Mouse (Mus musculus) heart, embryonic 16.5 days (tissue): ENCODE results near the gene Spata2. TPM values are rescaled to one million over a fixed set of nuclear protein-coding genes. Genes with fewer than 3 reads are reported as not detected.

Experiments
- ATAC-seq: fragments of 200-750 bp; cut with Nextera tagmentation; replicated peaks from 2 replicates; pipeline ENCODE4 v1.8.0; 2017; ENCODE audit warnings: moderate number of reproducible peaks; ENCODE audit not compliant: insufficient read depth, low FRiP score; ENCODE audit errors: extremely low read depth
- H3K27ac ChIP-seq: fragments of 300-500 bp; sonication (generic); 2 replicates; pipeline ENCODE4 v1.5.1; 2014; ENCODE audit warnings: mild to moderate bottlenecking, low read length, control low read depth, moderate library complexity
- H3K27me3 ChIP-seq: fragments of 300-500 bp; sonication (generic); 2 replicates; pipeline ENCODE4 v1.6.1; 2014; ENCODE audit warnings: low read length, mixed read lengths; ENCODE audit not compliant: control insufficient read depth, insufficient read depth
- H3K36me3 ChIP-seq: fragments of 300-500 bp; sonication (generic); 2 replicates; pipeline ENCODE4 v1.6.1; 2014; ENCODE audit not compliant: control insufficient read depth, insufficient read depth
- H3K4me1 ChIP-seq: fragments of 300-500 bp; sonication (generic); 2 replicates; pipeline ENCODE4 v1.6.1; 2014; ENCODE audit warnings: low read length, mixed read lengths; ENCODE audit not compliant: control insufficient read depth, insufficient read depth
- H3K4me2 ChIP-seq: fragments of 300-500 bp; sonication (generic); 2 replicates; pipeline ENCODE4 v1.6.1; 2014; ENCODE audit warnings: low read depth, mild to moderate bottlenecking, control low read depth, low read length
- H3K4me3 ChIP-seq: fragments of 300-500 bp; sonication (generic); 2 replicates; pipeline ENCODE4 v1.5.1; 2014; ENCODE audit warnings: mild to moderate bottlenecking, control low read depth, low read length
- H3K9ac ChIP-seq: fragments of 300-500 bp; sonication (generic); 2 replicates; pipeline ENCODE4 v1.6.1; 2014; ENCODE audit warnings: low read length, control low read depth
- H3K9me3 ChIP-seq: fragments of 300-500 bp; sonication (generic); replicated peaks from 2 replicates; pipeline ENCODE4 v1.6.1; 2016; ENCODE audit warnings: low read length; ENCODE audit not compliant: control insufficient read depth
- WGBS: fragments of 180-500 bp; shearing (Covaris S2); extraction: QIAGEN DNeasy Blood & Tissue Kit; methylation state at CpG from one replicate; pipeline ENCODE4 v1.1.7; 2014; 5-methylcytosine and 5-hydroxymethylcytosine counted together
- polyA plus RNA-seq: library from polyadenylated mRNA; unstranded; fragments of >200 nt; fragmentation: Nextera tagmentation; extraction: Ambion mirVana; gene quantifications from 2 replicates; pipeline ENCODE4 v1.2.1, GENCODE M21; 2015

Gene Spata2
- polyA plus RNA-seq, 1 experiment from 2014 or later, result 13.4 TPM

DNA sequence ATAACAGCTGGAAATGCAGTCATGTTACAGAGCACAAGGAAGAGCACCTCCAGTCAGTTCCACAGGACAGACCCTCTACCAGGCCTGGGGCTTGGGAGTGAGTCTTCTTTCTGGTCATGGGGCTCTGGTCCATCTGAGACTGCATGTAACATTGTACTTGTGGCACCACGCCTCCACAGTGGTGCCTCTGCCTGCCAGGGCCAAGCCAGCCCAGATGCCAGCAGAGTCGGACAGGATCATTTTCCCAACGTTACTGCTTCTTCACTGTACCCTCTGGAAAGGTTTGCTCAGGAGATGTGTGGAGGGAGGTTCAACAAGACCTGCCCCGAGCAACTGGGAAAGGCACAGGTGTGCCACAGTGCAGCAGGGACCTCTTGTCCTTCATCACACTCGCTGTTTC lies 23.0 kb upstream of the Spata2 start:
- no peak for ATAC-seq
- Histone ChIP-seq H3K4me2 (no peak overlapping the region), H3K27ac (no peak overlapping the region), H3K27me3 (no peaks in the 10 kb centered on the region), H3K36me3 (peaks cover 59% of the 10 kb centered on the region), H3K4me1 (peaks cover 11% of the 10 kb centered on the region), H3K9ac (no peak overlapping the region), H3K9me3 (no peaks in the 10 kb centered on the region), H3K4me3 (no peak overlapping the region)
- 90% methylated on average over 5 of the region's 5 CpGs for WGBS

DNA sequence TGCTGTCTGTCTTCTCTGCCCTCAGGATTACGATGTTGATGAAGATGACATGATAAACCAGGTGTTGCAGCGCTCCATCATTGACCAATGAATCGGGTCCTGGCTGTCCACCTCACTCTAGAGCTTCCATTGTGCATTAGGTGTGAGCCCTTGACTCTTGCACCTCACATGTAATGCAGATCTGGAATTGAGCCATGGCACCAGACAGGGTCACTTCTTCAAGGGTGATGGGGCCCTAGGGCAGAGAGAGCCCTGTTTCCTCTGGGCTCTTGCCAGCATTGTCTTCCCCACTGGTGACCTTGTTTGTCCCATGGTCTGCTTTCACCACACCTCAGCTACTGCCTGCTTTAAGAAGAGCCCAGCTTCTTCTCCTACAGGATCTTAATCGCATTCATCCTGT lies 22.0 kb upstream of the Spata2 start:
- H3K36me3 ChIP-seq, result peaks cover 55% of the 10 kb centered on the region
- WGBS, result 92% methylated on average over 4 of the region's 4 CpGs

DNA sequence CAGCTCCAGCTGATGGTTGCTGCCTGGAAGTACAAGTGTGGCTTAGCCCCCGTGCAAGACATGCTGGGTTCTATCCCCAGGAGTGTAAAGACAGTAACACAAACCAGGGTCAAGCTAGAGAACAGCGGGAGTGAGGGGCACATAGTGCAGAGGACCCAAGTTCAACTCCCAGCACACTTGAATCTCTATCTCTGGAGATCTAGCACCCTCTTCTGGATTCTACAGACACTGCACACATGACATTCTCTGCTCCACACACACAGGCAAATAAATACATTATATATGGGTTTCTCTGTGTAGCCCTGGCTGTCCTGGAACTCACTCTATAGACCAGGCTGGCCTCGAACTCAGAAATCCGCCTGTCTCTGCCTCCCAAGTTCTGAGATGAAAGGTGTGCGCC lies 20.3 kb upstream of the Spata2 start:
- Histone ChIP-seq H3K27ac (no peak overlapping the region), H3K36me3 (peaks cover 66% of the 10 kb centered on the region), H3K4me2 (no peak overlapping the region), H3K4me1 (peaks cover 19% of the 10 kb centered on the region), H3K9me3 (no peaks in the 10 kb centered on the region), H3K9ac (no peak overlapping the region), H3K27me3 (no peaks in the 10 kb centered on the region), H3K4me3 (no peak overlapping the region)
- 90% methylated on average over 5 of the region's 5 CpGs for WGBS
- no peak for ATAC-seq

More for the DNA sequence above, 22.0 kb upstream of the Spata2 start:
- no peak overlapping the region for H3K4me2 ChIP-seq
- no peak overlapping the region for H3K4me3 ChIP-seq
- H3K27me3 ChIP-seq, result no peaks in the 10 kb centered on the region
- no peaks in the 10 kb centered on the region for H3K9me3 ChIP-seq
- no peak for ATAC-seq
- H3K4me1 ChIP-seq, result peaks cover 18% of the 10 kb centered on the region
- no peak overlapping the region for H3K9ac ChIP-seq
- H3K27ac ChIP-seq, result no peak overlapping the region

- 94% methylated on average over 9 of the region's 9 CpGs for WGBS
- H3K36me3 ChIP-seq, result peaks cover 64% of the 10 kb centered on the region
- ATAC-seq, result no peak
These were observed 19.7 kb upstream of the Spata2 start for GRCm38 (mm10) chr2:167512365-167512764.

DNA sequence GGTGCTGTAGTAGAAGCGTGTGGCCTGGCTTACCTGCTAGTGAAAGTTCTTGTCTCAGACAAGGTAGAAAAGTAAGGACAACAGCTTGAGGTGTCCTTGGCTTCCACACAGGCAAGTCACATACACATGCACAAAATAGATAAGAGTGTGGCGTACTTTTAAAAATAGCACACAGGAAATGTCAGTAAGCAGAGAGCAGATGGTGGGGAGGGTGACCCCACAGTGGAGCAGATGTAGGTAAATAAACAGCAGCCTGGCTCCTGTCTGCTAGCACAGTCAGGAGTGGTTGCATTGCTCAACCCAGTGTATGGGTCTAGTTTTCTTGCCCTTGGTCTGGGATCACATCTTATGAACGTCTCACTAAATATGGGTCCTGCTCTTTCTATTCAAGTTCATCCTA lies 17.8 kb upstream of the Spata2 start:
- H3K9me3 ChIP-seq, result no peaks in the 10 kb centered on the region
- WGBS, result 42% methylated on average over 3 of the region's 3 CpGs
- H3K27me3 ChIP-seq, result no peaks in the 10 kb centered on the region
- H3K27ac ChIP-seq, result peak overlapping the region; percentile 81
- peaks cover 50% of the 10 kb centered on the region for H3K36me3 ChIP-seq
- peak; percentile 54; the same call in 1 of the 2 replicates for ATAC-seq
- peak overlapping the region; percentile 36 for H3K4me2 ChIP-seq
- peaks cover 35% of the 10 kb centered on the region for H3K4me1 ChIP-seq
- H3K9ac ChIP-seq, result peak overlapping the region; percentile 39; the same call in 1 of the 2 replicates
- 0 out of 2 replicates have a peak overlapping the region, but pooled peaks have one; percentile 1 for H3K4me3 ChIP-seq

More at GRCm38 (mm10) chr2:167512365-167512764, 19.7 kb upstream of the Spata2 start:
- no peaks in the 10 kb centered on the region for H3K9me3 ChIP-seq
- no peaks in the 10 kb centered on the region for H3K27me3 ChIP-seq
- no peak overlapping the region for H3K4me3 ChIP-seq
- no peak overlapping the region for H3K9ac ChIP-seq
- peaks cover 21% of the 10 kb centered on the region for H3K4me1 ChIP-seq
- H3K4me2 ChIP-seq, result no peak overlapping the region
- H3K27ac ChIP-seq, result no peak overlapping the region

GRCm38 (mm10) chr2:167508569-167508968 lies 15.9 kb upstream of the Spata2 start:
- no peak overlapping the region for H3K4me2 ChIP-seq
- H3K27me3 ChIP-seq, result no peaks in the 10 kb centered on the region
- peaks cover 44% of the 10 kb centered on the region for H3K4me1 ChIP-seq
- no peak overlapping the region for H3K27ac ChIP-seq
- no peak overlapping the region for H3K4me3 ChIP-seq
- no peak overlapping the region for H3K9ac ChIP-seq
- H3K9me3 ChIP-seq, result no peaks in the 10 kb centered on the region
- WGBS, result 93% methylated on average over 4 of the region's 4 CpGs
- ATAC-seq, result no peak
- H3K36me3 ChIP-seq, result peaks cover 35% of the 10 kb centered on the region

DNA sequence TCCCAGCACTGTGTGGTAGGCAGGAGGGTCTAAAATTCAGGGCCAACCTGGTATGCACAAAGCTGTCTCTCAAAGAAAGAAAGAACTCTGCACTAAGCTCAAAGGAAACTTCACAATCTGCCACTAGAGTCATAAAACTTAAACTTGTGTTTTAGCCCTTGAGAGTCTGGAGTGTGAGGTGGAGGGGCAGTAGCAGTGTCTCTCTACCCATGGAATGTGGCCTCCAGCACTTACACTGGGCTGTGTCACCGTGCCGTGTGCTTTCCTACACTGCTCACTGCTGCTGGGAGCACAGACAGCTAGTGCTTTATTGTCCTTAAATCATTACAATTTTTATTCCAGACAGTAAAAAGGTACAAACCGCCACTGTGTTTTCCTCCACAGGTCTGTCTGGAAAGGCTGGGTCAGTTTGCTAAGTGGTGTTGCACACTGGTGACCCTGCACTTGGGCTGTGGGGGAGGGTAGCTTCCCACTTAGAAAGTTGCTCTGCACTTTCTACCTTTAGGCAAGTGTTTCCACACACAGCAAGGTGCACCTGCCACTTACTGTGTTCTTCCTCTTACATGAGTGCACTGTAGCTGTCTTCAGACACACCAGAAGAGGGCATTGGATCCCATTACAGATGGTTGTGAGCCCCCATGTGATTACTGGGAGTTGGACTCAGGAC lies 15.2 kb upstream of the Spata2 start:
- no peak overlapping the region for H3K27ac ChIP-seq
- no peaks in the 10 kb centered on the region for H3K9me3 ChIP-seq
- WGBS, result 67% methylated on average over 3 of the region's 3 CpGs
- peaks cover 46% of the 10 kb centered on the region for H3K4me1 ChIP-seq
- no peak overlapping the region for H3K4me3 ChIP-seq
- H3K4me2 ChIP-seq, result no peak overlapping the region
- peaks cover 28% of the 10 kb centered on the region for H3K36me3 ChIP-seq
- H3K27me3 ChIP-seq, result no peaks in the 10 kb centered on the region
- H3K9ac ChIP-seq, result no peak overlapping the region
- no peak for ATAC-seq

DNA sequence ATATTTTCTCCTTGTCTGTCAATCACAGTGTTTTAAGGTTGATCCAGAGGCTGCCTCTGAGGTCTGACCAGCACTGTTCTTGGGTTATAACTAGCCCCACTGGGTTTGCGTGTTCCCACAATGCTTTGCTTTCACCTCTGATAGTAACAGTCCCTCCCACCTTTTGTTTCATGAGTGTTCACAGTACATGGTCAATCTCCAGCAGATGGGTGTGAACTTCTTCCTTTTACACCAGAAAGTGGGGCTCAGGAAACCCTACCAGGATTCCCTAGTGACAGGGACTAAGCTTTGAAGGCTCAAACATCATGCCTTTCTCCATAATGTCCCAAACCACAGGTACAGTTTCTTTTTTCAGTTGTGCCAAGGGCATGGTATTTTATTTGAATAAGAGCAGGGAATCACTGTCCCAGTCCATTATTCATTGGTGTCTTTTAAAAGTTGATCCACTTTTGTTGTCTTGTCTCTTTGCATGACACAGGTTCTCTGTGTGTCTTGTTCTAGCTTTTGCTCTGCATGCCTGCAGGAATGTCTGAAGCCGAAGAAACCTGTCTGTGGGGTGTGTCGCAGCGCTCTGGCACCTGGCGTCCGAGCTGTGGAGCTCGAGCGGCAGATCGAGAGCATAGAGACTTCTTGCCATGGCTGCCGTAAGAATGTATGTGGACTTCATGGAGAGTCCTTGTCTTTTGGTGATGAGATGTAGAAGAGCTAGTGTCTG lies 14.0 kb upstream of the Spata2 start:
- no peaks in the 10 kb centered on the region for H3K27me3 ChIP-seq
- no peaks in the 10 kb centered on the region for H3K9me3 ChIP-seq
- H3K4me2 ChIP-seq, result no peak overlapping the region
- no peak overlapping the region for H3K4me3 ChIP-seq
- H3K9ac ChIP-seq, result no peak overlapping the region
- no peak overlapping the region for H3K27ac ChIP-seq
- H3K4me1 ChIP-seq, result peaks cover 46% of the 10 kb centered on the region
- no peak for ATAC-seq
- 90% methylated on average over 10 of the region's 10 CpGs for WGBS
- peaks cover 16% of the 10 kb centered on the region for H3K36me3 ChIP-seq

DNA sequence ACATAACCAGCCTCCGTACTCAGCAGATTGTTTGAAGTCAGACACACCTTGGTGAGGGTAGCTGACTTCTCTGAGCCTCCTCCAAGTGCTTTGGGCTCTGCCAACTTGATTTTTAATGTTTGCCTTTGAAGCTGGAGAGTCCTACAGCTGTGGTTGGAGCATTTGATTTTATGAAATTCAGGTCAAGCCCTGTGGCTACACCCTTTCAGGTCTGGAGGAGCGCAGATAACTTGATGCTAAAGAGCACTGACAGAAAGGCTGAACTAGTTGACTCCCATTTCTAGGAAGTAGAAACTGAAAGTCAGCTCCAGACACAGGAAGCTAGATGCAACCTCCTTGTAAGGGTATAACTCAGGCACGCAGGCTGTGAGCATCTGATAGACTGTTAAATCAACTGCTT lies 12.4 kb upstream of the Spata2 start:
- Histone ChIP-seq H3K27me3 (no peaks in the 10 kb centered on the region), H3K4me1 (peaks cover 37% of the 10 kb centered on the region), H3K9ac (0 out of 2 replicates have a peak overlapping the region, but pooled peaks have one; percentile 44), H3K27ac (no peak overlapping the region), H3K36me3 (peaks cover 11% of the 10 kb centered on the region), H3K4me2 (peak overlapping the region; percentile 79), H3K4me3 (no peak overlapping the region; the same call in 1 of the 2 replicates), H3K9me3 (no peaks in the 10 kb centered on the region)
- ATAC-seq, result no peak
- 76% methylated on average over 3 of the region's 3 CpGs for WGBS
